Mouse (Mus musculus) midbrain, embryonic 12.5 days (tissue): ENCODE results near the gene Zfp579. TPM values are rescaled to one million over a fixed set of nuclear protein-coding genes. Genes with fewer than 3 reads are reported as not detected.
"Not testable (repeated sequence)": the region's sequence is repeated elsewhere in the genome, so short reads cannot be mapped to it uniquely, and the experiment has no call there.

Experiments used
- ATAC-seq: fragments of 200-750 bp; cut with Nextera tagmentation; 2 replicates; pipeline ENCODE4 v1.8.0; 2017; ENCODE audit warnings: low read depth, moderate TSS enrichment, moderate library complexity; ENCODE audit not compliant: low FRiP score
- H3K27ac ChIP-seq: fragments of 300-500 bp; sonication (generic); replicated peaks from 2 replicates; pipeline ENCODE4 v1.5.1; 2016; ENCODE audit warnings: mild to moderate bottlenecking
- H3K27me3 ChIP-seq: fragments of 300-500 bp; sonication (generic); 2 replicates; pipeline ENCODE4 v1.6.1; 2016; ENCODE audit warnings: mild to moderate bottlenecking
- H3K36me3 ChIP-seq: fragments of 300-500 bp; sonication (generic); 2 replicates; pipeline ENCODE4 v1.6.1; 2016
- H3K4me1 ChIP-seq: fragments of 300-500 bp; sonication (generic); 2 replicates; pipeline ENCODE4 v1.6.1; 2016
- H3K4me2 ChIP-seq: fragments of 300-500 bp; sonication (generic); replicated peaks from 2 replicates; pipeline ENCODE4 v1.6.1; 2016; ENCODE audit warnings: mild to moderate bottlenecking, moderate library complexity
- H3K4me3 ChIP-seq: fragments of 300-500 bp; sonication (generic); 2 replicates; pipeline ENCODE4 v1.5.1; 2016; ENCODE audit warnings: mild to moderate bottlenecking
- H3K9ac ChIP-seq: fragments of 300-500 bp; sonication (generic); replicated peaks from 2 replicates; pipeline ENCODE4 v1.6.1; 2016; ENCODE audit warnings: mild to moderate bottlenecking, moderate library complexity
- H3K9me3 ChIP-seq: fragments of 300-500 bp; sonication (generic); 2 replicates; pipeline ENCODE4 v1.6.1; 2016; ENCODE audit warnings: mild to moderate bottlenecking
- WGBS: fragments of 180-500 bp; shearing (Covaris S2); methylation state at CpG from one replicate; pipeline ENCODE4 v1.1.7; 2016; 5-methylcytosine and 5-hydroxymethylcytosine counted together
- polyA plus RNA-seq: library from polyadenylated mRNA; unstranded; fragments of >200 nt; fragmentation: Nextera tagmentation; extraction: Ambion mirVana; gene quantifications from 2 replicates; pipeline ENCODE4 v1.2.1, GENCODE M21; 2016

Zfp579 gene
- polyA plus RNA-seq, 1 experiment from 2014 or later, result 60.9 TPM

DNA sequence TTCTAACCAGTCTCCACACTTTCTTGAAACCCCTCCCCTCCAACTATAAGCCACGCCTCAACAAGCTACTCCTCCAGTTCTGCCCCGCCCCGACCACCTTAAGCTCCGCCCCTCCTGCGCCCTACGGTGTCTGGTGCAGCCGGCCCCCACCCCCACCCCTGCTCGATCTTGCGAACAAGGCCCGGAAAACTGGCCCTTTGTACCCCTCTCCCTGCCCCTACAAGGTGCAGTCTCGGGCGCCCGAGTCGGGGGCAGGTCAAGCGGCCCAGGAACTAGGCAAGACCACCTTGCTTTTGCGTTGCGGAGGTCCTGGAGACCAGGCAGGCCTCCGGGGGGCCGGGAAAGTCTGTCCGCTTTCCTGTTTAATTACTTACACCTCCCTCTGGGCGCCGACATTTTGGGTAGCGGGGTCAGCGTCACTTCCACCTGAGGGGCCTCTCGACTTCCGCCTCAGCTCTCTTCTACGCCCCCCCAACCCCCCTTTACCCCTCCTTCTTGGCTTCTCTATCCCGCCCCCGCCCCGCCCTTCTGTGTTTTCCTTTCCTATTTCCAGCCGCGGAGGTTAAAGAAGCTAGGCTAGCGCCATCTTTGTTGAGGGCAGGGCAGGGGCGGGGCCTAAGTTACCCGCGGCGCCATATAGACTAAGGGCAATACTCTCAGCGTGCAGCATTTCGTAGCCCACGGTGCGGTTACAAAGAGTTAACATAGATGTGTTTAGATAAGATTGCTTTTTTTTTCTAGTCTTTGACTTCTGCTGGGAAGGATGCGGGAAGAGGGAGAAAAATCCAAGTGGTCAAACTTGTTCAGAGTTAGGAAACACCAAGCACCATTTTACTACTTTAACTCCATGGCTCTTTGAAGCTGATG, 18.5 kb upstream of the Zfp579 start, which contains the start of the genes Zfp524 and Fiz1:
Zfp524 (plus strand) TSS at position 165 of the 867 bp plus-strand sequence.
Fiz1 (minus strand) TSS at position 447 of the 867 bp plus-strand sequence.
- peak within 1 kb of the TSS; percentile 96 for H3K27ac ChIP-seq
- H3K4me3 ChIP-seq, result peak within 1 kb of the TSS; percentile 72
- ATAC-seq, result peak; percentile 82
- H3K27me3 ChIP-seq, result no peaks in the 10 kb centered on the region
- peaks cover 38% of the 10 kb centered on the region for H3K36me3 ChIP-seq
- no peaks in the 10 kb centered on the region for H3K9me3 ChIP-seq
- peak within 1 kb of the TSS; percentile 55 for H3K4me2 ChIP-seq
- peaks cover 10% of the 10 kb centered on the region for H3K4me1 ChIP-seq
- H3K9ac ChIP-seq, result peak within 1 kb of the TSS; percentile 88
- WGBS, result under 1% methylated on average over 38 of the region's 42 CpGs

DNA sequence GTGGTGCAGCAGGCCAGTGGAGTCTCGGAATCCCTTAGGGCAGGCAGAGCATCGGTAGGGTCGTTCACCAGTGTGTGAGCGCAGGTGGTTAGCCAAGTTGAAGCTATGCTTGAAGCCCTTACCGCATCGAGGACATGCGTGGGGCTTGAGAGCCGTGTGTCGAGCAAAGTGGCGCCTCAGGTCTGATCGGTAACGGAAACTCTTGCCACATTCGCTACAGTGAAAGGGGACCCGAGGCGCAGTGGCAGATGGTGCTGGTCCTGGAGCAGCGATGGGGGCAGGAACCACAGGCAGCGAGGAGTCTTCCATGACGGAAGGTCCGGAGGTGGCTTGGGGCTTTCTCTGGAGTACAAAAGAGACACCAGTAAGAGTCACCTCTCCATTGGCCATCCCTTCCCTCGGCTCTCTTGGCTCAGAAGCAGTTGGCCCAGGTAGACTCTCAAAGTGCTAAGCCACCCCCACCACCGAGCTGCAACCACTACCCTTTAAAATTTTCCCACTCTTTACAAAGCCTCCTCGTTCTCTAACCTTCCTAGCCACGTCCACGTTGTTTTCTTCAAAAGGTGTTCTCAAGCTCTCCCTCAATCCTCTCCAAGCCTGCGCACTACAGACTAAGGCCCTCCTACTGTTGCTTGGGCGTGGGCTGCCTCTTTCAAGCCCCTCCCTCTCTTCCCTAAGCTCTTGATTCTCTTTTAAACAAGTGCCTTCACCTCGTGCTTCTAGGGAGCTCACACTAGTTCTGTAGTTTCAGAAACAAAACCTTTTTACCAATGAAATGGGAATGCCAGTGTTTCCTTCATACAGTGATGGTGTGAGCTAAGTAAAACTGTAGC, 16.9 kb upstream of the Zfp579 start:
- Histone ChIP-seq H3K9me3 (no peaks in the 10 kb centered on the region), H3K4me3 (no peak overlapping the region), H3K27ac (no peak overlapping the region), H3K27me3 (no peaks in the 10 kb centered on the region), H3K36me3 (peaks cover 54% of the 10 kb centered on the region), H3K9ac (no peak overlapping the region), H3K4me2 (peak overlapping the region; percentile 55; the same call in 1 of the 2 replicates), H3K4me1 (peaks cover 10% of the 10 kb centered on the region)
- WGBS, result 90% methylated on average over 27 of the region's 27 CpGs
- ATAC-seq, result no peak

DNA sequence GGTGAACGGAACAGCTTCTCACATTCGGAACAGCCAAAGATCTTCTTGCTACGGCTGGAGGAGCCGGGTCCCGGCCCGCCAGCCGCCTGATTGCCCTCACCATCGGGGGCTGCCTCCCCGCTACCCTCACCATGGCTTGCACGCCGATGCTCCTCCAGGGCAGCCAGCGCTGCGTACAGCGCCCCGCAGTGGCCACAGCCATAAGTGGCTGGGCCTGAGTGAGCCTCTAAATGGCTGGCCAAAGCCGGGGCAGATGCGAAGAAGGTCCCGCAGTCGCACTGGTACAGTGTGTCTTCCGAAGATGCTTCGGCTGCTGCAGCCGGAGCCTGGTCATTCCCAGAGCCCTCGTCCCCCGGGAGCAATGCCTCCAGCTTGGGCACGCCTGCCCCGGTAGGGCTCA, 12.3 kb upstream of the Zfp579 start:
- 0 out of 2 replicates have a peak, but pooled peaks have one; percentile 10 for ATAC-seq
- 97% methylated on average over 26 of the region's 26 CpGs for WGBS

DNA sequence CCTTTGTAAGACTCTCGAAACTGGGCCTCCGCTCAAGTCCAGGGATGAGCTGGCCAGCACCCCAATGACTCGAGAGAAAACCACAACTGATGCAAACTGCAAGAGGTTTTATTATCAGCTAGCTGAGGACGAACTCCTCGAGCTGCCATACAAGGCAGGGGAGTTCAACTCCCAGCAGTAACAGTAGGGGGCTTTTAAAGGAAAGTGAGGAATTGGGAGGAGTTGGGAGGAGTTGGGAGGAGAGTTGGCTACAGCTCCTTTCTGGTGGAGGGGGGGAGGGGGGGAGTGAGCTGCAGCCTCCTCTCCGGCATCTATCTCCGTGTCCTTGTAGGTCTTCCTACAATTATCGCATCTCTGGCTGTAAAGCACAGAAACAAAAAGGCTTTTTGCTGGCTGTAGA, 6.9 kb upstream of the Zfp579 start:
- peaks cover 20% of the 10 kb centered on the region for H3K36me3 ChIP-seq
- not testable (repeated sequence) for H3K27me3 ChIP-seq, H3K9me3 ChIP-seq, H3K4me3 ChIP-seq, H3K4me2 ChIP-seq, H3K4me1 ChIP-seq, H3K9ac ChIP-seq, H3K27ac ChIP-seq, ATAC-seq
- WGBS, result 81% methylated on average over 8 of the region's 8 CpGs

More for the DNA sequence above, 12.3 kb upstream of the Zfp579 start:
- Histone ChIP-seq H3K4me1 (0 out of 2 replicates have a peak, but pooled peaks cover under 1% of the 10 kb centered on the region), H3K27me3 (no peaks in the 10 kb centered on the region), H3K4me3 (no peak overlapping the region), H3K9me3 (no peaks in the 10 kb centered on the region), H3K36me3 (peaks cover 70% of the 10 kb centered on the region), H3K9ac (no peak overlapping the region), H3K27ac (no peak overlapping the region), H3K4me2 (no peak overlapping the region)

DNA sequence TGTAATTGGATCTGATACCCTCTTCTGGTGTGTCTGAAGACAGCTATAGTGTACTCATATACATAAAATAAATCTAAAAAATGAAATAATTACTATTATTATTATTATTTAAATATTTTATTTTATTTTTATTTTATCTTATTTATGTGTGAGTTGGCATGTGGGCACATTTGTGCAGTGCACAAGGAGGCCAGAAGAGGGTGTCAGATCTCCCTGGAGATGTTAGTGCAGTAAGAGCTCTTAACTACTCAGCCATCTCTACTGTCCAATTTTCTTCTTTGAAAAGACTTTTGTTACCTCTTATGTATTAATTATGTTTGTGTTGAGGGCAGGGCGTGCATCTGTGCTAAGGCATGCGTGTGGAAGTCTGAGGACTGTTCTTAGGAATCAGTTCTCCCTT, 3.9 kb upstream of the Zfp579 start:
- 74% methylated on average over 2 of the region's 2 CpGs for WGBS
- peaks cover 12% of the 10 kb centered on the region for H3K4me1 ChIP-seq
- H3K27ac ChIP-seq, result no peak overlapping the region
- H3K9me3 ChIP-seq, result no peaks in the 10 kb centered on the region
- no peak overlapping the region for H3K4me3 ChIP-seq
- no peaks in the 10 kb centered on the region for H3K36me3 ChIP-seq
- no peak overlapping the region for H3K4me2 ChIP-seq
- ATAC-seq, result no peak
- peaks cover 3% of the 10 kb centered on the region for H3K27me3 ChIP-seq
- H3K9ac ChIP-seq, result no peak overlapping the region

DNA sequence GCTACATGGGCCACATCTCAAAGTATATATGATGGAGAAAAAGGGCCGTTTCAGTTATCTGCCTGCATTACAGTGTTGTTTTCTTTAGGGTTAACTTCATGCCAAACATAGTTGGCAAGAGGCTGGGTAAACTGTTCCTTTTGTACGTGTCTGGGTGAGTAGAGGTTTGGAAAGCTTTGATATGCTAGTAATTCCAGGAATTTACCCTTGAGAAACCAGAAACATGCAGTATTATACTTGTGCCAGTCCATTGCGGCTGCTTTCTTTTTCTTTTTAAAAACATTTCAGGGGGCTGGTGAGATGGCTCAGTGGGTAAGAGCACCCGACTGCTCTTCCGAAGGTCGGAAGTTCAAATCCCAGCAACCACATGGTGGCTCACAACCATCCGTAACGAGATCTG, 976 bp upstream of the Zfp579 start:
- Histone ChIP-seq H3K4me2 (peak overlapping the region; percentile 84), H3K27ac (peak overlapping the region; percentile 74), H3K4me3 (peak overlapping the region; percentile 84), H3K9me3 (no peaks in the 10 kb centered on the region), H3K36me3 (peaks cover 25% of the 10 kb centered on the region), H3K9ac (peak overlapping the region; percentile 93), H3K4me1 (peaks cover 28% of the 10 kb centered on the region), H3K27me3 (peaks cover 23% of the 10 kb centered on the region)
- 73% methylated on average over 8 of the region's 8 CpGs for WGBS
- no peak for ATAC-seq

DNA sequence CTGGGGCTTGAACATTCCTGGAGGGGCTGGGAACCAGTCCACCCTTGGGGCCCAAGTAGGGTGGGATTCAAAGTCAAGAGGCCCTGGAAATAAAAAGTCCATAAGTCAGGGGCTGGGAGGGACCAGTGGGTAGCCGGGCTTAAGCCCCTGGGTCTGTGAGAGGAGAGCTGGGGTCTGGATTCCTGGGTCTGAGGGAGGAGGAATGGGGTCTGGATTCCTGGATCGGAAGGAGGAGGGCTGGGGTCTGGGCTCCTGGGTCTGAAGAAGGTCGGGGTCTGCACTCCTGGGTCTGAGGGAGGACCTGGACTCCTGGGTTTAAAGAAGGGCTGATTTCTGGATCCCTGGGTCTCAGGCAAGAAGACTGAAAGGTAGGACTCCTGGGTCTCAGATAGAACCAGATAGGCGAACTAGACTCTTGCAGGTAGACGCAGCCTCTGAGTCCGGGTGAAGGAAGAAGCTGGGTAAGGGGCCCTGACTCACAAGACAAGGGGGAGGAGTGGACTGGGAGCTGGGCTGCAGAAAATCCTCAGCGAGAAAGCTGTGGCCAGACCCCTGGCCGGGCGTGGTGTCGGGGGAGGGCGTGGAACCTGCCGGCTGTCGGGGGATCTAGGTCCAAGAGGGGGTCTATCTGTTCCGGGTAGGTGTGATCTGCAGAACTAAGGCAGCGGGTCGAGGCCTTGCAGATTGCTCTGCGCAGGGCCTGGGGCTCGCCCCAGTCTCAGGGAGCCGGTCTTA, 523 bp downstream of the Zfp579 start:
- peaks cover 40% of the 10 kb centered on the region for H3K36me3 ChIP-seq
- peak overlapping the region; percentile 84 for H3K4me3 ChIP-seq
- 5% methylated on average over 19 of the region's 19 CpGs for WGBS
- peaks cover 23% of the 10 kb centered on the region for H3K27me3 ChIP-seq
- H3K4me2 ChIP-seq, result peak overlapping the region; percentile 84
- peak overlapping the region; percentile 93 for H3K9ac ChIP-seq
- H3K4me1 ChIP-seq, result peaks cover 28% of the 10 kb centered on the region
- 0 out of 2 replicates have a peak, but pooled peaks cover 3% of the 10 kb centered on the region for H3K9me3 ChIP-seq
- peak; percentile 20 for ATAC-seq
- H3K27ac ChIP-seq, result peak overlapping the region; percentile 74

DNA sequence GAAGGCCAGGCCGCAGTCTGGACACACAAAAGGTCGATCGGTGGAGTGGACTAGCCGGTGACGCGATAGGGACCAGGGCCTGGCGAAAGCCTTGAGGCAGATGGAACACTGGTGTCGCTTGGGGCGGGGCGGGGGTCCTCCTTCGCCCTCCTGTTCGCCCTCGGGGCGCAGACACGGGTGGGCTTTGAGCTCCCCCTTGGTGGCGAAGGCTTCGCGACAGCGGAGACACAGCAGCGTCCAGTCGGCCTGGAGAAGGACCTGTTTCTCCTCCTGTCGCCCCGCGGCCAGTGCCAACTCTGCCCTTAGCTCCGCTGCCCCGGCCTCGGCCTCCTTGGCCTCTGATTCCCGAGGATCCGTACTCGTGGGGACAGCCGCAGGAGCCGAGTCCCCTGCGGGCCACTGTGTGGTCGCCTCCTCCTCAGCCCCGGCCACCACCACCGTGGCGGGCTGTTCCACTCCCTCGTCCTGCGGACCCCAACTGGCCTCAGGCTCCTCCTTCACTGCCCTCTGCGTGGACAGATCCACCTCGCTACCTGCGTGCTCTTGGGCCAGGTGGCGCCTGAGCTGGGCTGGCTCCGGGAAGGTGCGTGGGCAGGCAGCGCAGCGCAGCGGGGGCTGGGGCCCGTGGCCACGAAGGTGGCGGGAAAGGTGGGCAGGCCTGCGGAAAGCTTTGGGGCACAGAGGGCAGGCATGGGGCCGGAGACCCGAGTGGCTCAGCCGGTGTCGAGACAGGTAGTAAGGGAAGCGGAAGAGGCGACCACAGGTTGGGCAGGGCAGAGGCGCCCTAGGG, 1.8 kb downstream of the Zfp579 start:
- H3K4me3 ChIP-seq, result peak overlapping the region; percentile 84
- peak overlapping the region; percentile 93; the same call in 1 of the 2 replicates for H3K9ac ChIP-seq
- 0 out of 2 replicates have a peak, but pooled peaks cover 3% of the 10 kb centered on the region for H3K9me3 ChIP-seq
- H3K27me3 ChIP-seq, result peaks cover 23% of the 10 kb centered on the region
- H3K27ac ChIP-seq, result no peak overlapping the region
- peaks cover 28% of the 10 kb centered on the region for H3K4me1 ChIP-seq
- H3K36me3 ChIP-seq, result peaks cover 40% of the 10 kb centered on the region
- WGBS, result 53% methylated on average over 59 of the region's 59 CpGs
- peak overlapping the region; percentile 84 for H3K4me2 ChIP-seq
- no peak for ATAC-seq

DNA sequence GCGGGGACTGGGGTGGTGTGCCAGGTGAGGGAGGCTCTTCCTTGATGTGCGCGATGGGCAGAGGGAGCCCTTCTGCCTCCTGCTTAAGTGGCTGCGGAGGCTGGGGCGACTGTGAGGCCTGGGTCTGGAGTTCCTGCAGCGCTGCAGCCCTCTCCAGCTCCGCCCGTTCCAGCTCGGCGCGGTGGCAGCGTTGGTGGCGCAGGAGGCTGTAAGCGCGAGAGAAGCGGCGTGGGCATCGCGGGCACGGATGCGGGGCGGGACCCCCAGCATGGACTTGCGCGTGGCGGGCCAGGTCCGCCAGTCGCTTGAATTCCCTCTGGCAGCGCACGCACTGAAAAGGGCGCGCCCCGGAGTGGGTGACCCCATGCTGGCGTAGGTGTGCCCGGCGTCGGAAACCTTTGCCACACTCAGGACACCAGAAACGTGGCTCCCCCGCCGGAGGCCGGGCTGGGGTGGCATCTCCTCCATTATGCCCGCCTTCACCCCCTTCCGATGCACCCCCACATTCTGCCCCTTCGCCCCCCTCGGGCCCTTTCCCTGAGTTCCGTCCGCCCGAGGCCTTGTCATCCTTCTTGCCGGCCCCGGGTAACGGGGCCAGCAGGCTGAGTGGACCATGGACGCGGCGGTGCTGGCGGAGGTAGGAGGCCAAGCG, 2.5 kb downstream of the Zfp579 start:
- ATAC-seq, result no peak
- peak overlapping the region; percentile 93; the same call in 1 of the 2 replicates for H3K9ac ChIP-seq
- peaks cover 23% of the 10 kb centered on the region for H3K27me3 ChIP-seq
- no peak overlapping the region for H3K27ac ChIP-seq
- H3K9me3 ChIP-seq, result 0 out of 2 replicates have a peak, but pooled peaks cover 3% of the 10 kb centered on the region
- H3K4me2 ChIP-seq, result peak overlapping the region; percentile 84
- H3K4me1 ChIP-seq, result peaks cover 28% of the 10 kb centered on the region
- WGBS, result 34% methylated on average over 55 of the region's 55 CpGs
- peaks cover 40% of the 10 kb centered on the region for H3K36me3 ChIP-seq
- H3K4me3 ChIP-seq, result peak overlapping the region; percentile 84

DNA sequence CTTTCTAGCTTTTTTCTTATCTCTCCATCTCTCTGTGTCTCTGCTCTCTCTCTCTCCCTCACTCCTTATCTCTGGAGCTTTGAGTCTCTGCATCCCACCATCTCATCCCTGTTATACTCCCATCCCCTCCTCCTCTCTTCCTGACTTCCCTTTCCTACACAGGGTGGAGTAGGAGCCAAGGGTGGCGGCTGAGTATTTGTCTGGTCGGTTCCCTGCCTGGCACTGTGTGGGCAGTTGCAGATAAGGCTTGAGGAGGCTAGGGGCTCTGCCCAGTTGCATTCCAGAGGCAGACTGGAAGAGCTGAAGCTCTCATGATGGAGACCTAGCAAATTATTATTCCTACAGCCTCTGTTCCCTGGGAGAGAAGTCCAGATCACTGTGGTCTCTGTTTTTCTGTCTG, 7.7 kb downstream of the Zfp579 start:
- Histone ChIP-seq H3K9ac (no peak overlapping the region), H3K4me3 (no peak overlapping the region), H3K27ac (no peak overlapping the region), H3K4me1 (no peaks in the 10 kb centered on the region), H3K36me3 (peaks cover 27% of the 10 kb centered on the region), H3K4me2 (no peak overlapping the region), H3K9me3 (0 out of 2 replicates have a peak, but pooled peaks cover 3% of the 10 kb centered on the region), H3K27me3 (peaks cover 3% of the 10 kb centered on the region; the same call in 1 of the 2 replicates)
- 59% methylated on average over 2 of the region's 2 CpGs for WGBS
- ATAC-seq, result no peak; the same call in 1 of the 2 replicates
